Mouse (Mus musculus): ENCODE measurements around the gene Oas1a.

GRCm38 (mm10) chr5:120865336-120865860 lies 41.9 kb downstream of the Oas1a start:
- no peak for TF ChIP-seq POLR2A (IDR thresholded peaks at IDR 0.05; ENCODE audit: borderline replicate concordance, insufficient read depth, low read length)
- no peak for TF ChIP-seq CTCF (IDR thresholded peaks at IDR 0.05; ENCODE audit: borderline replicate concordance, insufficient read depth, low read depth, low read length)
